In the genomic region with DNA sequence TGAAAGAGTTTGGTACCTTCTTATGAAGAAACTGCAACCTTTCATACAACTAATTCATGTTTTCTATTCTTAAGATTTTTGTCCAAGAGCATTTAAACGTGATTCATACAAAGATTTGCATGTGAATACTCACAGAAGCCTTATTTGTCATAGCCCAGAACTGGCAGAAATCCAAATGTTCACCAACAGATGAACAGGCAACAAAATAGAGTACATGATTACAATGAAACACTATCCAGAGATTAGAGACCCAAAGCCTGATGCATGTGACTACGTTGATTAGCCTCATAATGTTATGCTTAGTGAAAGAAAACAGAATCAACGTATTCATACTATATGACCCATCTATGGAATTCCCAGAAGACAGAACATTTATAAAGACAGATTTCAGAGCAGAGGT, we compare ENCODE assay signal across 22 mouse cellular contexts.
A peak's percentile ranks its signal among the peaks of the same experiment; 100 is the strongest.
DNase-seq lines count a peak whose midpoint lies in the region; ATAC-seq and TF ChIP-seq lines count a peak whose summit lies in the region.
"Had no signal": no experiment of that assay in that cellular context is flagged by ENCODE, and none has a peak within 500 bp of the region (broad histone marks: within the 10 kb centered on the region; RNA-seq: fewer than 3 reads in every experiment).

No protein-coding gene starts in this region.

- no peaks in the 10 kb centered on the region for H3K9me3 ChIP-seq in forebrain, embryonic 13.5 days (replicated peaks)
- H3K9me3 ChIP-seq in forebrain, postnatal 0 days (ENCODE audit: low read length), result no peaks in the 10 kb centered on the region
- H3K9me3 ChIP-seq in forebrain, embryonic 15.5 days, result no peaks in the 10 kb centered on the region
- H3K9me3 ChIP-seq in forebrain, embryonic 16.5 days (ENCODE audit: control insufficient read depth, low read length), result no peaks in the 10 kb centered on the region
- H3K9me3 ChIP-seq in intestine, embryonic 15.5 days, result no peaks in the 10 kb centered on the region
- H3K9me3 ChIP-seq: embryonic facial prominence, embryonic 13.5 days; embryonic facial prominence, embryonic 15.5 days; forebrain, embryonic 10.5 days had no signal

- TF ChIP-seq CTCF in forebrain, postnatal 0 days (IDR thresholded peaks at IDR 0.05; ENCODE audit: low read depth), result no peak

- WGBS in forebrain, embryonic 13.5 days, result 34% methylated on average over 3 of the region's 3 CpGs
- 22% methylated on average over 3 of the region's 3 CpGs for WGBS in forebrain, postnatal 0 days
- WGBS in forebrain, embryonic 15.5 days, result 21% methylated on average over 3 of the region's 3 CpGs
- WGBS in forebrain, embryonic 16.5 days, result 14% methylated on average over 3 of the region's 3 CpGs
- 67% methylated on average over 3 of the region's 3 CpGs for WGBS in intestine, embryonic 15.5 days

- no peak overlapping the region for H3K4me3 ChIP-seq in forebrain, embryonic 13.5 days
- no peak overlapping the region for H3K4me3 ChIP-seq in forebrain, postnatal 0 days (ENCODE audit: low read depth, low read length)
- no peak overlapping the region for H3K4me3 ChIP-seq in forebrain, embryonic 15.5 days
- H3K4me3 ChIP-seq in forebrain, embryonic 16.5 days (replicated peaks; ENCODE audit: low read length), result no peak overlapping the region
- H3K4me3 ChIP-seq in intestine, embryonic 15.5 days (replicated peaks), result no peak overlapping the region
- H3K4me3 ChIP-seq: embryonic facial prominence, embryonic 13.5 days; embryonic facial prominence, embryonic 15.5 days; erythroblast, embryonic 14.5 days; forebrain, embryonic 10.5 days had no signal

- H3K4me1 ChIP-seq in forebrain, embryonic 13.5 days, result peaks cover 3% of the 10 kb centered on the region; the same call in 1 of the 2 replicates
- no peaks in the 10 kb centered on the region for H3K4me1 ChIP-seq in forebrain, postnatal 0 days (ENCODE audit: insufficient read depth)
- H3K4me1 ChIP-seq in forebrain, embryonic 15.5 days, result 0 out of 2 replicates have a peak, but pooled peaks cover 5% of the 10 kb centered on the region
- no peaks in the 10 kb centered on the region for H3K4me1 ChIP-seq in forebrain, embryonic 16.5 days (replicated peaks; ENCODE audit: control insufficient read depth, insufficient read depth, low read length)
- H3K4me1 ChIP-seq in intestine, embryonic 15.5 days (replicated peaks), result no peaks in the 10 kb centered on the region
- H3K4me1 ChIP-seq: embryonic facial prominence, embryonic 13.5 days; embryonic facial prominence, embryonic 15.5 days; forebrain, embryonic 10.5 days had no signal

- H3K27me3 ChIP-seq in forebrain, embryonic 13.5 days, result no peaks in the 10 kb centered on the region
- no peaks in the 10 kb centered on the region for H3K27me3 ChIP-seq in forebrain, postnatal 0 days (ENCODE audit: insufficient read depth, low read length)
- no peaks in the 10 kb centered on the region for H3K27me3 ChIP-seq in forebrain, embryonic 15.5 days
- H3K27me3 ChIP-seq in forebrain, embryonic 16.5 days (replicated peaks; ENCODE audit: control insufficient read depth, insufficient read depth, low read length), result no peaks in the 10 kb centered on the region
- H3K27me3 ChIP-seq in intestine, embryonic 15.5 days (replicated peaks), result no peaks in the 10 kb centered on the region
- H3K27me3 ChIP-seq: embryonic facial prominence, embryonic 13.5 days; embryonic facial prominence, embryonic 15.5 days had no signal

- H3K36me3 ChIP-seq in forebrain, embryonic 13.5 days (ENCODE audit: poor library complexity, severe bottlenecking), result no peaks in the 10 kb centered on the region
- no peaks in the 10 kb centered on the region for H3K36me3 ChIP-seq in forebrain, postnatal 0 days (ENCODE audit: insufficient read depth)
- H3K36me3 ChIP-seq in forebrain, embryonic 15.5 days, result no peaks in the 10 kb centered on the region
- H3K36me3 ChIP-seq in forebrain, embryonic 16.5 days (ENCODE audit: control insufficient read depth, insufficient read depth), result no peaks in the 10 kb centered on the region
- no peaks in the 10 kb centered on the region for H3K36me3 ChIP-seq in intestine, embryonic 15.5 days
- H3K36me3 ChIP-seq: embryonic facial prominence, embryonic 13.5 days; embryonic facial prominence, embryonic 15.5 days; forebrain, embryonic 10.5 days had no signal

- H3K4me2 ChIP-seq in forebrain, embryonic 13.5 days, result no peak overlapping the region
- H3K4me2 ChIP-seq in forebrain, postnatal 0 days (ENCODE audit: low read depth), result no peak overlapping the region
- H3K4me2 ChIP-seq in forebrain, embryonic 15.5 days (replicated peaks), result no peak overlapping the region
- no peak overlapping the region for H3K4me2 ChIP-seq in forebrain, embryonic 16.5 days (ENCODE audit: low read length)
- no peak overlapping the region for H3K4me2 ChIP-seq in intestine, embryonic 15.5 days (replicated peaks)
- H3K4me2 ChIP-seq: embryonic facial prominence, embryonic 13.5 days; embryonic facial prominence, embryonic 15.5 days had no signal

- H3K27ac ChIP-seq in forebrain, embryonic 13.5 days, result no peak overlapping the region
- no peak overlapping the region for H3K27ac ChIP-seq in forebrain, postnatal 0 days (ENCODE audit: low read depth, low read length)
- no peak overlapping the region for H3K27ac ChIP-seq in forebrain, embryonic 15.5 days (replicated peaks)
- H3K27ac ChIP-seq in forebrain, embryonic 16.5 days (ENCODE audit: low read length), result no peak overlapping the region
- H3K27ac ChIP-seq in intestine, embryonic 15.5 days, result no peak overlapping the region
- H3K27ac ChIP-seq: embryonic facial prominence, embryonic 13.5 days; embryonic facial prominence, embryonic 15.5 days; forebrain, embryonic 10.5 days had no signal

- ATAC-seq in forebrain, embryonic 13.5 days, result peak; percentile 33; the same call in 1 of the 2 replicates
- no peak for ATAC-seq in forebrain, postnatal 0 days
- ATAC-seq in forebrain, embryonic 15.5 days (replicated peaks), result 0 out of 2 replicates have a peak, but pooled peaks have one; percentile 41
- ATAC-seq in forebrain, embryonic 16.5 days, result no peak
- no peak for ATAC-seq in frontal cortex, adult (ENCODE audit: low TSS enrichment)
- no peak for ATAC-seq in intestine, embryonic 15.5 days

- no peak overlapping the region for H3K9ac ChIP-seq in forebrain, embryonic 13.5 days
- H3K9ac ChIP-seq in forebrain, postnatal 0 days, result no peak overlapping the region
- H3K9ac ChIP-seq in forebrain, embryonic 15.5 days (replicated peaks), result no peak overlapping the region
- H3K9ac ChIP-seq in forebrain, embryonic 16.5 days (replicated peaks; ENCODE audit: low read depth, low read length), result no peak overlapping the region
- H3K9ac ChIP-seq in intestine, embryonic 15.5 days, result no peak overlapping the region
- H3K9ac ChIP-seq: embryonic facial prominence, embryonic 13.5 days; embryonic facial prominence, embryonic 15.5 days had no signal

- DNase-seq in forebrain, postnatal 0 days, result no peak
- DNase-seq in 3T3-L1 (ENCODE audit: low read depth, low spot score), result peak; percentile 31
- peak; percentile 24 for DNase-seq in brain, adult 2 months (ENCODE audit: low read depth, low spot score)
- DNase-seq: adrenal gland, adult 2 months; adrenal gland, postnatal 10 days; adrenal gland, postnatal 25 days; cerebellum, adult 11 months; cerebellum, adult 18-20 months; cerebellum, adult 8-10 months; cerebellum, adult 9-11 months; cerebellum, postnatal 14 days; cerebellum, postnatal 36 days; embryo, embryonic 11 days had no signal

Comparison
In these comparisons a context has a peak if more than half of its experiments do, and no peak if none do; other contexts are left out.
1. ATAC-seq: peak in forebrain, embryonic 13.5 days (single experiment) and forebrain, embryonic 15.5 days (single experiment); none in forebrain, postnatal 0 days (single experiment), forebrain, embryonic 16.5 days (single experiment), frontal cortex, adult (single experiment) and intestine, embryonic 15.5 days (single experiment).